Mouse (Mus musculus) ES-Bruce4 (cell line): ENCODE measurements around the gene Gm8356. TPM values are rescaled to one million over a fixed set of nuclear protein-coding genes. Genes with fewer than 3 reads are reported as not detected.
"Not testable (repeated sequence)": the region's sequence is repeated elsewhere in the genome, so short reads cannot be mapped to it uniquely, and the experiment has no call there.

Experiments used
- H3K27ac ChIP-seq: 2 replicates; pipeline ENCODE4 v1.5.1; 2012; ENCODE audit warnings: low read length, inconsistent platforms; ENCODE audit not compliant: insufficient read depth
- H3K27me3 ChIP-seq: 2 replicates; pipeline ENCODE4 v1.6.1; 2012; ENCODE audit warnings: mild to moderate bottlenecking, low read length, inconsistent platforms; ENCODE audit not compliant: control insufficient read depth, poor library complexity, insufficient read depth, severe bottlenecking
- H3K36me3 ChIP-seq: 2 replicates; pipeline ENCODE4 v1.6.1; 2012; ENCODE audit warnings: inconsistent platforms, mild to moderate bottlenecking, low read length, moderate library complexity; ENCODE audit not compliant: control insufficient read depth, poor library complexity, insufficient read depth, severe bottlenecking
- H3K4me1 ChIP-seq: one replicate; pipeline ENCODE4 v1.8.1; 2011; ENCODE audit warnings: low read length; ENCODE audit not compliant: control insufficient read depth, insufficient read depth
- H3K4me3 ChIP-seq: 2 replicates; pipeline ENCODE4 v1.5.1; 2011; ENCODE audit warnings: low read depth, mild to moderate bottlenecking, low read length
- H3K9ac ChIP-seq: 2 replicates; pipeline ENCODE4 v1.6.1; 2012; ENCODE audit warnings: low read depth, mild to moderate bottlenecking, inconsistent platforms; ENCODE audit not compliant: poor library complexity, severe bottlenecking
- H3K9me3 ChIP-seq: replicated peaks from 2 replicates; pipeline ENCODE4 v1.6.1; 2012; ENCODE audit warnings: mild to moderate bottlenecking, low read length, inconsistent platforms; ENCODE audit not compliant: control insufficient read depth, poor library complexity, insufficient read depth, severe bottlenecking
- polyA plus RNA-seq: library from polyadenylated mRNA; stranded (reverse); fragments of >200 nt; gene quantifications from 2 replicates; pipeline ENCODE4 v1.2.4, GENCODE M21; 2011; ENCODE audit warnings: low read depth; ENCODE audit not compliant: missing spikeins, insufficient read depth, insufficient read length

Gene Gm8356
- polyA plus RNA-seq: not detected in 2 replicates

- not testable (repeated sequence) for H3K9me3 ChIP-seq, H3K36me3 ChIP-seq, H3K9ac ChIP-seq, H3K27ac ChIP-seq, H3K4me1 ChIP-seq, H3K4me3 ChIP-seq, H3K27me3 ChIP-seq
Observed at GRCm38 (mm10) chr14:6537190-6537589, at the start of gene Gm8356. Gene Gm8356 (minus strand): TSS chr14:6537290.

DNA sequence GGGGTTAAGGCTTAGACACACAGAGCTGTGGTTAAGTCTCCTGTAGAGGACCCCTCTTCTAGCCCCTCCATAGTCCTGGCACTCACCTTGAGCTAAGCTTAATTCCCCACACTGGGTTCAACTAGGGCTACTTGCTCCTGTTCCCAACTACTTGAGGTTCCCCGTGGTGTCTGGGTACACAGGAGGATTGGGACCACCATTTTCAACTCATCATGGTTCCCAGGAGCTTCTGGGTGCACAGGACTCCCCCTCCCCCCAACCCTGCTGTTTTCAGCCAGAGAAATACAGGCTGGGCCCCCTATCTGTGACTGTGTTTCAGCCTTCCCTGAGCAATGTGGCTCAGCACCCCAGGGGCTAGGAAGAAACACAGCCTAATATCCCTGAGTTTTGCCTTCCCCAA is 50.8 kb downstream of the Gm8356 start:
- not testable (repeated sequence) for H3K4me1 ChIP-seq

DNA sequence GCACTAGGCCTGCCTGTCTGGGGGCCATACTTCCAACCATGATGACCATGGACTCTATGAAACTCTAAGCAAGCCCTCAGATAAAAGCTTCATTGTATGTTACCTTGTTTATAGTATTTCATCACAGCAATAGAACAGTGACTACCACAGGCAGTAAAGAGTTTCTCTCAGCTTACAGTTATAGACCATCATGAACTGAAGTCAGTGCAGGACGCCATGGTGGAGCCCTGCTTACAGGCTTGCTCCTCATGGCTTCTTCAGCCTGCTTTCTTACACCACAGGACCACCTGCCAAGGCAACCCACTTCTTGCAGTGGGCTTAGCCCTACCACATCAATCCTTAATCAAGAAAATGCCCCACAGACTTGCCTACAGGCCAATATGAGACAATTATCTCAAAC is 51.5 kb downstream of the Gm8356 start:
- H3K36me3 ChIP-seq, H3K9me3 ChIP-seq, H3K27ac ChIP-seq, H3K4me3 ChIP-seq, H3K4me1 ChIP-seq, H3K9ac ChIP-seq, H3K27me3 ChIP-seq: not testable (repeated sequence)

More for the DNA sequence above, 50.8 kb downstream of the Gm8356 start:
- not testable (repeated sequence) for H3K9me3 ChIP-seq, H3K36me3 ChIP-seq, H3K27me3 ChIP-seq, H3K9ac ChIP-seq, H3K4me3 ChIP-seq, H3K27ac ChIP-seq

DNA sequence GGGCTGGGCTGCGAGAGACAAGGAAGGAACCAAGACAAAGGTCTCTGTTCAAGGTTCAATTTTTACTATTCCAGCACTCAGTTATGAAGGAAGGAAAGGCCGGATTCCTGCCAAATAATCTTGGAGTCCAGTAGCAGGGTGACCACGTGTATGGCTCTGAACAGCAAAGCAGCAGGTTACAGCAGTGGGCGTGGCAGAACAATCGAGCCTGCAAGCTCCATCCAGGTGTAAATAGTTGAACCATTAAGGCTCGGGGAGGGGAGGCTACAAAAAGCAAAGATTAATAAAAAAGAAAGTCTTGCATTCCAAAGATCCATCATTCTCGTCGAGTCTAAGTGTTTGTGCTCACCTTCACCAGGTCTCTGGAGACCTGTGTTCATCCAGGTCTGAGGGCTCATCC is 55.0 kb downstream of the Gm8356 start:
- not testable (repeated sequence) for H3K27me3 ChIP-seq, H3K27ac ChIP-seq, H3K4me3 ChIP-seq, H3K9ac ChIP-seq, H3K36me3 ChIP-seq, H3K4me1 ChIP-seq, H3K9me3 ChIP-seq

Other genes starting within 250 kb of the Gm8356 start
- gene Gm21103, start 232.4 kb downstream of the Gm8356 start, polyA plus RNA-seq: not detected in 2 replicates
- not detected in 2 replicates for gene Gm3618, start 193.6 kb downstream of the Gm8356 start, polyA plus RNA-seq
- not detected in 2 replicates for gene Gm16440, start 147.0 kb downstream of the Gm8356 start, polyA plus RNA-seq
- 0.40 TPM in 1 of 2 replicates, not detected in the other for gene Gm3591, start 124.8 kb downstream of the Gm8356 start, polyA plus RNA-seq
- not detected in 2 replicates for gene Gm3594, start 92.7 kb downstream of the Gm8356 start, polyA plus RNA-seq
- not detected in 2 replicates for gene Gm3629, start 53.3 kb upstream of the Gm8356 start, polyA plus RNA-seq
- not detected in 2 replicates for gene Gm3460, start 85.1 kb upstream of the Gm8356 start, polyA plus RNA-seq
- 0.57 TPM in 1 of 2 replicates, not detected in the other for gene Gm10251, start 146.9 kb upstream of the Gm8356 start, polyA plus RNA-seq
- not detected in 2 replicates for gene Gm8050, start 183.0 kb upstream of the Gm8356 start, polyA plus RNA-seq
- gene Gm3636, start 205.0 kb upstream of the Gm8356 start, polyA plus RNA-seq: 4.4 and 4.9 TPM in 2 replicates
- not detected in 2 replicates for gene Gm8362, start 237.1 kb upstream of the Gm8356 start, polyA plus RNA-seq